Mouse (Mus musculus): ENCODE measurements at regions not wholly inside any gene's neighbourhood (a gene's known extent, or its start where the extent isn't known, plus 50 kb on each side); places are given as distances from the start of the nearest gene placed in this dataset.

- ATAC-seq (ENCODE audit: low FRiP score, low TSS enrichment) = no peak
- H3K4me1 ChIP-seq (ENCODE audit: insufficient read depth, low read length) = no peaks in the 10 kb centered on the region
- H3K27me3 ChIP-seq (ENCODE audit: insufficient read depth, low read length) = no peaks in the 10 kb centered on the region
- no peak overlapping the region for H3K4me2 ChIP-seq (replicated peaks; ENCODE audit: low read depth, low read length)
- 94% methylated on average over 2 of the region's 2 CpGs for WGBS
- H3K9me3 ChIP-seq (ENCODE audit: low read length) = no peaks in the 10 kb centered on the region
- H3K4me3 ChIP-seq (ENCODE audit: low read length) = no peak overlapping the region
- H3K36me3 ChIP-seq (ENCODE audit: insufficient read depth, low read length) = no peaks in the 10 kb centered on the region
- no peak overlapping the region for H3K27ac ChIP-seq (ENCODE audit: low read length)
- H3K9ac ChIP-seq (replicated peaks; ENCODE audit: low read length) = no peak overlapping the region
Observed at GRCm38 (mm10) chr15:52783940-52784339, 1100.8 kb upstream of the Gm7489 start.

GRCm38 (mm10) chr15:52785196-52785595, 1099.5 kb upstream of the Gm7489 start:
- H3K4me3 ChIP-seq (ENCODE audit: low read length) = no peak overlapping the region
- ATAC-seq (ENCODE audit: low FRiP score, low TSS enrichment) = no peak
- WGBS = 74% methylated on average over 3 of the region's 3 CpGs

GRCm38 (mm10) chr15:52785976-52786375, 1098.7 kb upstream of the Gm7489 start:
- Histone ChIP-seq H3K4me2 (replicated peaks; ENCODE audit: low read depth, low read length) (no peak overlapping the region), H3K9me3 (ENCODE audit: low read length) (no peaks in the 10 kb centered on the region), H3K27me3 (ENCODE audit: insufficient read depth, low read length) (no peaks in the 10 kb centered on the region), H3K36me3 (ENCODE audit: insufficient read depth, low read length) (no peaks in the 10 kb centered on the region), H3K9ac (replicated peaks; ENCODE audit: low read length) (no peak overlapping the region), H3K27ac (ENCODE audit: low read length) (no peak overlapping the region), H3K4me1 (ENCODE audit: insufficient read depth, low read length) (no peaks in the 10 kb centered on the region), H3K4me3 (ENCODE audit: low read length) (no peak overlapping the region)
- WGBS = 82% methylated on average over 8 of the region's 8 CpGs
- ATAC-seq (ENCODE audit: low FRiP score, low TSS enrichment) = no peak

More at GRCm38 (mm10) chr15:52785196-52785595, 1099.5 kb upstream of the Gm7489 start:
- no peak overlapping the region for H3K27ac ChIP-seq (ENCODE audit: low read length)
- no peaks in the 10 kb centered on the region for H3K4me1 ChIP-seq (ENCODE audit: insufficient read depth, low read length)
- no peak overlapping the region for H3K9ac ChIP-seq (replicated peaks; ENCODE audit: low read length)
- H3K4me2 ChIP-seq (replicated peaks; ENCODE audit: low read depth, low read length) = no peak overlapping the region
- H3K36me3 ChIP-seq (ENCODE audit: insufficient read depth, low read length) = no peaks in the 10 kb centered on the region
- H3K9me3 ChIP-seq (ENCODE audit: low read length) = no peaks in the 10 kb centered on the region
- no peaks in the 10 kb centered on the region for H3K27me3 ChIP-seq (ENCODE audit: insufficient read depth, low read length)

GRCm38 (mm10) chr15:52805479-52806199, 1079.1 kb upstream of the Gm7489 start:
- Histone ChIP-seq H3K4me3 (ENCODE audit: low read length) (no peak overlapping the region), H3K4me2 (replicated peaks; ENCODE audit: low read depth, low read length) (no peak overlapping the region), H3K4me1 (ENCODE audit: insufficient read depth, low read length) (no peaks in the 10 kb centered on the region), H3K9ac (replicated peaks; ENCODE audit: low read length) (no peak overlapping the region), H3K36me3 (ENCODE audit: insufficient read depth, low read length) (no peaks in the 10 kb centered on the region), H3K9me3 (ENCODE audit: low read length) (no peaks in the 10 kb centered on the region), H3K27ac (ENCODE audit: low read length) (no peak overlapping the region), H3K27me3 (ENCODE audit: insufficient read depth, low read length) (no peaks in the 10 kb centered on the region)
- WGBS = 66% methylated on average over 4 of the region's 4 CpGs
- ATAC-seq (ENCODE audit: low FRiP score, low TSS enrichment) = no peak

GRCm38 (mm10) chr15:52808622-52809021, 1076.1 kb upstream of the Gm7489 start:
- H3K27ac ChIP-seq (ENCODE audit: low read length) = no peak overlapping the region
- no peaks in the 10 kb centered on the region for H3K4me1 ChIP-seq (ENCODE audit: insufficient read depth, low read length)
- WGBS = 56% methylated on average over 3 of the region's 3 CpGs
- H3K27me3 ChIP-seq (ENCODE audit: insufficient read depth, low read length) = no peaks in the 10 kb centered on the region
- H3K9ac ChIP-seq (replicated peaks; ENCODE audit: low read length) = no peak overlapping the region
- no peaks in the 10 kb centered on the region for H3K36me3 ChIP-seq (ENCODE audit: insufficient read depth, low read length)
- no peak overlapping the region for H3K4me2 ChIP-seq (replicated peaks; ENCODE audit: low read depth, low read length)
- no peaks in the 10 kb centered on the region for H3K9me3 ChIP-seq (ENCODE audit: low read length)
- no peak overlapping the region for H3K4me3 ChIP-seq (ENCODE audit: low read length)
- no peak for ATAC-seq (ENCODE audit: low FRiP score, low TSS enrichment)

GRCm38 (mm10) chr15:52820796-52821195, 1063.9 kb upstream of the Gm7489 start:
- no peaks in the 10 kb centered on the region for H3K9me3 ChIP-seq (ENCODE audit: low read length)
- H3K9ac ChIP-seq (replicated peaks; ENCODE audit: low read length) = no peak overlapping the region
- H3K36me3 ChIP-seq (ENCODE audit: insufficient read depth, low read length) = no peaks in the 10 kb centered on the region
- H3K27me3 ChIP-seq (ENCODE audit: insufficient read depth, low read length) = no peaks in the 10 kb centered on the region
- ATAC-seq (ENCODE audit: low FRiP score, low TSS enrichment) = no peak
- no peak overlapping the region for H3K4me2 ChIP-seq (replicated peaks; ENCODE audit: low read depth, low read length)
- H3K4me1 ChIP-seq (ENCODE audit: insufficient read depth, low read length) = no peaks in the 10 kb centered on the region
- 89% methylated on average over 6 of the region's 6 CpGs for WGBS
- H3K4me3 ChIP-seq (ENCODE audit: low read length) = no peak overlapping the region
- H3K27ac ChIP-seq (ENCODE audit: low read length) = no peak overlapping the region

- Histone ChIP-seq H3K9me3 (ENCODE audit: low read length) (no peaks in the 10 kb centered on the region), H3K4me3 (ENCODE audit: low read length) (no peak overlapping the region), H3K27me3 (ENCODE audit: insufficient read depth, low read length) (no peaks in the 10 kb centered on the region), H3K9ac (replicated peaks; ENCODE audit: low read length) (no peak overlapping the region), H3K36me3 (ENCODE audit: insufficient read depth, low read length) (no peaks in the 10 kb centered on the region), H3K4me1 (ENCODE audit: insufficient read depth, low read length) (no peaks in the 10 kb centered on the region), H3K4me2 (replicated peaks; ENCODE audit: low read depth, low read length) (no peak overlapping the region), H3K27ac (ENCODE audit: low read length) (no peak overlapping the region)
- WGBS = 88% methylated on average over 2 of the region's 2 CpGs
- ATAC-seq (ENCODE audit: low FRiP score, low TSS enrichment) = no peak
Observed at GRCm38 (mm10) chr15:52836896-52837295, 1047.8 kb upstream of the Gm7489 start.

- Histone ChIP-seq H3K9me3 (ENCODE audit: low read length) (no peaks in the 10 kb centered on the region), H3K4me3 (ENCODE audit: low read length) (no peak overlapping the region), H3K4me1 (ENCODE audit: insufficient read depth, low read length) (no peaks in the 10 kb centered on the region), H3K27me3 (ENCODE audit: insufficient read depth, low read length) (no peaks in the 10 kb centered on the region), H3K27ac (ENCODE audit: low read length) (no peak overlapping the region), H3K4me2 (replicated peaks; ENCODE audit: low read depth, low read length) (no peak overlapping the region), H3K36me3 (ENCODE audit: insufficient read depth, low read length) (no peaks in the 10 kb centered on the region), H3K9ac (replicated peaks; ENCODE audit: low read length) (no peak overlapping the region)
- ATAC-seq (ENCODE audit: low FRiP score, low TSS enrichment) = no peak
Observed at GRCm38 (mm10) chr15:52848132-52848531, 1036.6 kb upstream of the Gm7489 start.

DNA sequence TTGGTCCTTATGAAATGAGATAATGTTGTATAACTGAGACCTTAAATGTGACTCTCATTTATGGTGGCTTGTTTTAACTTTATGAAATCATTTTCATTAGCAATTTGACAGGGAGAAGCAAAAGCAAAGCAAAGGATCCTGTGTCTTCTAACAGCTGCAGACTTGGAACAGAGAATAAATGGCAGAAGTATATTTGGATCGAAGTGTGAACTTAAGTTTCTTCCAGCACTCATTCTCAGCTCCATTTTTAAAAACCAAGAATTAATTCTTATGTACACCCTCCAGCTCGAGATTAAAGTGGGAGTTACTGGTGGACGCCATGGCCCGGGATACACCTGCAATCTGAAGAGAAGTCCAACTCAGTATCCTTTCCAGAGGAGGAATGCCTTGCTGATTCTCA, 1026.0 kb upstream of the Gm7489 start:
- no peak overlapping the region for H3K9ac ChIP-seq (replicated peaks; ENCODE audit: low read length)
- H3K27me3 ChIP-seq (ENCODE audit: insufficient read depth, low read length) = no peaks in the 10 kb centered on the region
- no peaks in the 10 kb centered on the region for H3K36me3 ChIP-seq (ENCODE audit: insufficient read depth, low read length)
- ATAC-seq (ENCODE audit: low FRiP score, low TSS enrichment) = no peak
- H3K4me2 ChIP-seq (replicated peaks; ENCODE audit: low read depth, low read length) = no peak overlapping the region
- no peak overlapping the region for H3K4me3 ChIP-seq (ENCODE audit: low read length)
- no peaks in the 10 kb centered on the region for H3K9me3 ChIP-seq (ENCODE audit: low read length)
- no peak overlapping the region for H3K27ac ChIP-seq (ENCODE audit: low read length)
- no peaks in the 10 kb centered on the region for H3K4me1 ChIP-seq (ENCODE audit: insufficient read depth, low read length)
- 85% methylated on average over 4 of the region's 4 CpGs for WGBS

- H3K36me3 ChIP-seq (ENCODE audit: insufficient read depth, low read length) = no peaks in the 10 kb centered on the region
- H3K4me1 ChIP-seq (ENCODE audit: insufficient read depth, low read length) = no peaks in the 10 kb centered on the region
- H3K4me2 ChIP-seq (replicated peaks; ENCODE audit: low read depth, low read length) = no peak overlapping the region
- H3K9ac ChIP-seq (replicated peaks; ENCODE audit: low read length) = no peak overlapping the region
- 88% methylated on average over 4 of the region's 4 CpGs for WGBS
- no peaks in the 10 kb centered on the region for H3K9me3 ChIP-seq (ENCODE audit: low read length)
- H3K27me3 ChIP-seq (ENCODE audit: insufficient read depth, low read length) = no peaks in the 10 kb centered on the region
- ATAC-seq (ENCODE audit: low FRiP score, low TSS enrichment) = no peak
- no peak overlapping the region for H3K27ac ChIP-seq (ENCODE audit: low read length)
- no peak overlapping the region for H3K4me3 ChIP-seq (ENCODE audit: low read length)
Observed at GRCm38 (mm10) chr15:52863494-52863893, 1021.2 kb upstream of the Gm7489 start.

All from kidney, embryonic 16.5 days (tissue).